Mouse (Mus musculus): Measurements from ENCODE around the gene Tm9sf1. TPM values are rescaled to one million over a fixed set of nuclear protein-coding genes. Genes with fewer than 3 reads are reported as not detected.

The Tm9sf1 gene
- polyA plus RNA-seq, 1 experiment from 2014 or later: 53.8 TPM

DNA sequence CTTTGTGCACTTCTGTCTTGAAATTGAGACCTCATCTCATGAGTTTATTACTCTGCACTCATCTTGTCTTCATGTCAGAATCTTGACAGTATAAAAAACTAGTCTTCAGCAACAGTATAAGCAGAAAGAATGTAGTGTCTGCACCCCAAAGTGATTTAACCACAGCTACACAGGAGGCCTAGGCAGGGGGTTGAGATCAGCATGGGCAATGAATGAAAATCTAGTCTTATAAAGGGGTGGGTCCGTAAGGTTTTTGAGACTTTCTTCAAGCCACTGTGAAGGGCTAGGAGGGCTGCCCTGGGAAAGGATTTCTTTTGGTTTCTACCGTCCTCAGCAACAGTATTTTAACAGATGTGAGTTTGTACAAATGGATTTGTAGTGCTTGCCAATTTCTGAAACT lies 17.0 kb upstream of the Tm9sf1 start:
- H3K4me3 ChIP-seq (replicated peaks; ENCODE audit: low read depth, low read length): peak overlapping the region; percentile 64
- H3K4me2 ChIP-seq (ENCODE audit: low read length): peak overlapping the region; percentile 57
- H3K9ac ChIP-seq (replicated peaks; ENCODE audit: low read length): no peak overlapping the region
- H3K27me3 ChIP-seq (ENCODE audit: control insufficient read depth, insufficient read depth, low read length): no peaks in the 10 kb centered on the region
- DNase-seq (no peak), ATAC-seq (ENCODE audit: low FRiP score, low TSS enrichment) (peak; percentile 6; the same call in 1 of the 2 replicates)
- no peaks in the 10 kb centered on the region for H3K9me3 ChIP-seq (ENCODE audit: control insufficient read depth, low read length)
- H3K4me1 ChIP-seq (ENCODE audit: control insufficient read depth, insufficient read depth, low read length): peaks cover 7% of the 10 kb centered on the region; the same call in 1 of the 2 replicates
- H3K27ac ChIP-seq (replicated peaks; ENCODE audit: low read depth, low read length): no peak overlapping the region
- 45% methylated on average over 2 of the region's 2 CpGs for WGBS
- peaks cover 39% of the 10 kb centered on the region for H3K36me3 ChIP-seq (ENCODE audit: control insufficient read depth, insufficient read depth, low read length)

DNA sequence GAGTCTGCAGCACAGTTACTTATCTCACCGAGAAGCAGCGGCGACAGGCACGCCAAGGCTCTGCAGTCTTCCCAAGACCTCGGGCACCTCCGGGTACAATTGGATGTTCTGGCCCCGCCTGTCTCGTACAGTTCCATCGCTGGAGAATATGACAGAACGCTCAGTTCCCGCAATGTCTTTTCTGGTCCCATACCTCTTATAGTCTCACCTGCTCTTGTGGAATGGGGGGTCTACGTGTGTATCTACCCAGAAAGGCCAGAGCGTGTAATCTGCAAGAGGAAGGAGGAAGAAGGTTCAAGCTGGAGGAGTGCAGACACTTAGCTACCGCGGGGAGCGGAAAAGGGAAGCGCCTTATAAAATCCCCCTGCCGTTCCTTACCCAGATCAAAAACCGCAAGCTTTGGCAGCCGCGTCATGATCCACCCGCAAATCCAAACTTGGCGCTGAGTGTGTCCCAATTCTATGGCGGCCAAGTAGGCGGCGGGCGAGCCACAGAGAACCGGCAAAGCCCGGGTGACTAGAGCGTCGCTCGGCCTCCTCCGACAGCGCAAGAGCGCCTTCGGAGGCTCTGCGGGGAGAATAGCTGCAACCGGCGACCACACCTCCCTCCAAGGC lies 16.5 kb upstream of the Tm9sf1 start, which contains the start of gene Mdp1:
Gene Mdp1 (minus strand): TSS at position 549 of the 614 bp plus-strand sequence.
- Histone ChIP-seq H3K9me3 (ENCODE audit: control insufficient read depth, low read length) (no peaks in the 10 kb centered on the region), H3K4me3 (replicated peaks; ENCODE audit: low read depth, low read length) (peak within 1 kb of the TSS; percentile 64), H3K27me3 (ENCODE audit: control insufficient read depth, insufficient read depth, low read length) (no peaks in the 10 kb centered on the region), H3K4me2 (ENCODE audit: low read length) (peak within 1 kb of the TSS; percentile 57), H3K36me3 (ENCODE audit: control insufficient read depth, insufficient read depth, low read length) (peaks cover 37% of the 10 kb centered on the region), H3K27ac (replicated peaks; ENCODE audit: low read depth, low read length) (peak within 1 kb of the TSS; percentile 78), H3K4me1 (ENCODE audit: control insufficient read depth, insufficient read depth, low read length) (peaks cover 7% of the 10 kb centered on the region; the same call in 1 of the 2 replicates), H3K9ac (replicated peaks; ENCODE audit: low read length) (peak within 1 kb of the TSS; percentile 63)
- DNase-seq: peak; percentile 94
- ATAC-seq (ENCODE audit: low FRiP score, low TSS enrichment): peak; percentile 92
- under 1% methylated on average over 39 of the region's 39 CpGs for WGBS

DNA sequence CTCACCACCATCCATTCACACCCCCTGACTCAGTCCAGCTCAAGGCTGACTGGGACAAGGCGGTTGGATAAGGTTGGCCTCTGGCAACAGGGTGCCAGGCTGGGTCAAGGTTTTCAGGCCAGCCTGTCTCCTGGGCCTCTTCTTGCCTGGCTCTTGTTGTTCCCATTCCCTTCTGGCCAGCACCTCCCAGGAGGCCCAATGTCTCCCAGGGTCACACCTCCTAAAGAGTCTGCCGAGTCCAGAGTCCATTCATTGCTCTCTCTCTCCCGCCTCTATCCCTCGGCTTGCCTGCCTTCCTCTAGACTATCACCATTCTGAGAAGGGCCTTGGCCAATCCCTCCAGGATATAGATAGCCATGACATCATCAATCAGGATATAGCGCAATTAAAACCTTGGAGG lies 14.4 kb upstream of the Tm9sf1 start:
- ATAC-seq (ENCODE audit: low FRiP score, low TSS enrichment) (no peak), DNase-seq (no peak)
- no peak overlapping the region for H3K4me3 ChIP-seq (replicated peaks; ENCODE audit: low read depth, low read length)
- WGBS: 95% methylated on average over 5 of the region's 5 CpGs
- H3K9ac ChIP-seq (replicated peaks; ENCODE audit: low read length): no peak overlapping the region
- H3K4me2 ChIP-seq (ENCODE audit: low read length): no peak overlapping the region
- no peaks in the 10 kb centered on the region for H3K9me3 ChIP-seq (ENCODE audit: control insufficient read depth, low read length)
- peaks cover 30% of the 10 kb centered on the region for H3K36me3 ChIP-seq (ENCODE audit: control insufficient read depth, insufficient read depth, low read length)
- H3K27me3 ChIP-seq (ENCODE audit: control insufficient read depth, insufficient read depth, low read length): no peaks in the 10 kb centered on the region
- no peak overlapping the region for H3K27ac ChIP-seq (replicated peaks; ENCODE audit: low read depth, low read length)
- peaks cover 7% of the 10 kb centered on the region; the same call in 1 of the 2 replicates for H3K4me1 ChIP-seq (ENCODE audit: control insufficient read depth, insufficient read depth, low read length)

DNA sequence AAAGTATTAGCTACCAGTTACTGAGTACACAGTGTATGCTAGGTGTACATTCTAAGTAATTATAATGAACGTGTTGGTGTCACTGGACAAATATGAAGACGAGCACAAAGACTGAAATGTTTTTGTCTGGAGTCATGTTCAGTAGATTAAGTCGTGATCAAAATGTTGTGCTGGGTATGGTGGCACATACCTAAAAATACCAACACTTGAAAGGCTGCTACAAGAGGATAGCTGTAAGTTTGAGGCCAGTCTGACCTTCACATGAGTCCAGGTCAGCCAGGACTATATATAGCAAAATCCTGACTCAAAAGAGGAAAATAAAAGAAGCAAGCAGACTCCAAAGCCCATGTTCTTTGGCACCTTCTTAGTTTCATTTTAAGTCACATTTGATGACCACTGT lies 13.3 kb upstream of the Tm9sf1 start:
- DNase-seq (no peak), ATAC-seq (ENCODE audit: low FRiP score, low TSS enrichment) (no peak)
- Histone ChIP-seq H3K9ac (replicated peaks; ENCODE audit: low read length) (no peak overlapping the region), H3K4me2 (ENCODE audit: low read length) (no peak overlapping the region), H3K27ac (replicated peaks; ENCODE audit: low read depth, low read length) (no peak overlapping the region), H3K9me3 (ENCODE audit: control insufficient read depth, low read length) (no peaks in the 10 kb centered on the region), H3K27me3 (ENCODE audit: control insufficient read depth, insufficient read depth, low read length) (no peaks in the 10 kb centered on the region), H3K4me3 (replicated peaks; ENCODE audit: low read depth, low read length) (no peak overlapping the region), H3K36me3 (ENCODE audit: control insufficient read depth, insufficient read depth, low read length) (peaks cover 24% of the 10 kb centered on the region), H3K4me1 (ENCODE audit: control insufficient read depth, insufficient read depth, low read length) (peaks cover 7% of the 10 kb centered on the region; the same call in 1 of the 2 replicates)
- WGBS: 93% methylated on average over 3 of the region's 3 CpGs

DNA sequence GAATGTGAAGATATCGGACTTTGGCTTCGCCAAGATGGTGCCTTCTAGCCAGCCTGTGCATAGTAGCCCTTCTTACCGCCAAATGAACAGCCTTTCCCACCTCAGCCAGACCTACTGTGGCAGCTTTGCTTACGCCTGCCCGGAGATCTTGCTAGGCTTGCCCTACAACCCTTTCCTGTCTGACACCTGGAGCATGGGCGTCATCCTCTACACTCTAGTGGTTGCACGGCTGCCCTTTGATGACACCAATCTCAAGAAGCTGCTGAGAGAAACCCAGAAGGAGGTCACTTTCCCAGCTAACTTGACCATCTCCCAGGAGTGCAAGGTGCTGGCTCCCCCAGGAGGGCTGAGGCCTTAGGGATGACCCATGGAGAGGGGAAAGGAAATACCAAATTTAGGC lies 7.9 kb upstream of the Tm9sf1 start:
- Histone ChIP-seq H3K4me1 (ENCODE audit: control insufficient read depth, insufficient read depth, low read length) (no peaks in the 10 kb centered on the region), H3K4me3 (replicated peaks; ENCODE audit: low read depth, low read length) (no peak overlapping the region), H3K9me3 (ENCODE audit: control insufficient read depth, low read length) (no peaks in the 10 kb centered on the region), H3K36me3 (ENCODE audit: control insufficient read depth, insufficient read depth, low read length) (no peaks in the 10 kb centered on the region), H3K9ac (replicated peaks; ENCODE audit: low read length) (no peak overlapping the region), H3K4me2 (ENCODE audit: low read length) (no peak overlapping the region), H3K27me3 (ENCODE audit: control insufficient read depth, insufficient read depth, low read length) (no peaks in the 10 kb centered on the region), H3K27ac (replicated peaks; ENCODE audit: low read depth, low read length) (no peak overlapping the region)
- no peak for DNase-seq
- no peak for ATAC-seq (ENCODE audit: low FRiP score, low TSS enrichment)
- 94% methylated on average over 7 of the region's 7 CpGs for WGBS

DNA sequence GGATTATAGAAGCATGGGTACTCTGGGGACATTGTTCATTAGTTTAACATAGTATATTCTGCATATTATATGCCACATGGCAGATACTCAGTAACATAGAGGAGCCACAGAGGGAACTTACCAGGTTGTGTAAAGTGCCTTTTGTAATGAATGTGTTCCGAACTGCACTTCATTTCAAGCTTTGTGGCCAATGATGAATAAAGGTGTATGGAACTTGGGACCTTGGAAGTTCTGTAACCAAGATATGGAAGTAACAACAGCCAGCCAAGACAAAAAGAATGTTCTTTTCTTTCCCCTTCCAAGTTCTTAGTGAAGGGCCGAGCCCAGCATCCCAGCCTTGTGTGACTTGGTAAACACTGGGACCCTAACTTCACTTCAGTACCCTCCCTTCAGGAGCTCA lies 6.3 kb upstream of the Tm9sf1 start, which contains the start of gene Tssk4:
Gene Tssk4 (plus strand): TSS at position 301 of the 400 bp plus-strand sequence.
- ATAC-seq (ENCODE audit: low FRiP score, low TSS enrichment) (no peak), DNase-seq (no peak)
- H3K27ac ChIP-seq (replicated peaks; ENCODE audit: low read depth, low read length): no peak within 1 kb of the TSS
- H3K4me1 ChIP-seq (ENCODE audit: control insufficient read depth, insufficient read depth, low read length): no peaks in the 10 kb centered on the region
- WGBS: 93% methylated on average over 2 of the region's 2 CpGs
- H3K9ac ChIP-seq (replicated peaks; ENCODE audit: low read length): no peak within 1 kb of the TSS
- H3K4me3 ChIP-seq (replicated peaks; ENCODE audit: low read depth, low read length): no peak within 1 kb of the TSS
- H3K9me3 ChIP-seq (ENCODE audit: control insufficient read depth, low read length): no peaks in the 10 kb centered on the region
- 0 out of 2 replicates have a peak, but pooled peaks cover 3% of the 10 kb centered on the region for H3K36me3 ChIP-seq (ENCODE audit: control insufficient read depth, insufficient read depth, low read length)
- no peak within 1 kb of the TSS for H3K4me2 ChIP-seq (ENCODE audit: low read length)
- H3K27me3 ChIP-seq (ENCODE audit: control insufficient read depth, insufficient read depth, low read length): no peaks in the 10 kb centered on the region

DNA sequence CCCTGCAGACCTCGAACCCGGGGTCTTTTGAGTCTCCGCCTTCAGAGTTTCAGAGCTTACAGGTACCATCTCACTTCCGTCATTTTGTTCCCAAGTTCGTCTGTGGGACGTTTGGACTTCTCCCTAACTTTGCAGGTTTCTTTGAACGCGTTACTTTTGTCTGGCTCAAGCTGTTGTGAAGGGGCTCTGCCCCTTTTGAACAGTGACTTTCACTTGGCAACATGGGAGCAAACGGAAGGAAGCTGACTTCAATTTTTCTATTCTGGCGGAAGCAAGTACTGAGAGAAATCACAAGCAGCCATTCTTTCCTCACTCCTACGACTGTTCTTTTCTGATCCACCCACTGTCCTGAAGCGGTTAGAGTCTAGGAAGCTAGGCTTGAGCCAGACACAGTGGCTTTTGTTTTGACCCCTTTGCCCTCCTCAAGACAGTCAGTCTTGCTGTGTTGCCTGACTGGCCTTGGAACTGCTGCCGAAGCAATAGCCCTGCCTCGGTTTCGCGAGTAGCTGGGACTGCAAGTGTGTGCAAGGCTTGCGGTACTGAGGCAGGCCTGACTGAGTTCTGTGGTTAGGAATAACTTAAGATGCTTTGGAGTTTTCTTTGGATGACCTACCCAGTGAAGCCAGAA lies 769 bp upstream of the Tm9sf1 start:
- Histone ChIP-seq H3K9ac (replicated peaks; ENCODE audit: low read length) (peak overlapping the region; percentile 94; the same call in 1 of the 2 replicates), H3K4me3 (replicated peaks; ENCODE audit: low read depth, low read length) (peak overlapping the region; percentile 98), H3K27ac (replicated peaks; ENCODE audit: low read depth, low read length) (no peak overlapping the region), H3K4me1 (ENCODE audit: control insufficient read depth, insufficient read depth, low read length) (peaks cover 11% of the 10 kb centered on the region), H3K36me3 (ENCODE audit: control insufficient read depth, insufficient read depth, low read length) (peaks cover 24% of the 10 kb centered on the region), H3K27me3 (ENCODE audit: control insufficient read depth, insufficient read depth, low read length) (no peaks in the 10 kb centered on the region), H3K9me3 (ENCODE audit: control insufficient read depth, low read length) (no peaks in the 10 kb centered on the region), H3K4me2 (ENCODE audit: low read length) (peak overlapping the region; percentile 86)
- 30% methylated on average over 17 of the region's 17 CpGs for WGBS
- no peak for DNase-seq
- no peak for ATAC-seq (ENCODE audit: low FRiP score, low TSS enrichment)

DNA sequence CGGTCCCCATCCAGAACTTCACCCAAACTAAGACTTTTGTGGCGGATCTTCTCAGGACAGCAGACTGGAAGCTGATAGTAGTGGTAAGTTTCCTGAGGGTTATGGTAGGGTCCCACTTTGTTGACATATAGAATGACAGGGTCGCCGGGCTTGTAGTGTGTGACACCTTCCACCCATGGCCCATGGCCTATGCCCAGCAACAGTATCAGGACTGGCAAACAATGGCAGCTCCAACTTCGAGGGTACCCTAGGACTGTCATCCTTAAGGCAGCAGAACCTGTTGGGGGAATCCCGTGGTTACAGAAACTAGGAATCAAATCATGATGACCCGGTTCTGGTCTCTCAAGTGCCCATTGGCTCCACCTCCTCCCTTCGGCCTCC lies 937 bp downstream of the Tm9sf1 start:
- Histone ChIP-seq H3K36me3 (ENCODE audit: control insufficient read depth, insufficient read depth, low read length) (peaks cover 37% of the 10 kb centered on the region), H3K27ac (replicated peaks; ENCODE audit: low read depth, low read length) (peak overlapping the region; percentile 97), H3K27me3 (ENCODE audit: control insufficient read depth, insufficient read depth, low read length) (no peaks in the 10 kb centered on the region), H3K4me2 (ENCODE audit: low read length) (peak overlapping the region; percentile 86), H3K4me3 (replicated peaks; ENCODE audit: low read depth, low read length) (peak overlapping the region; percentile 98), H3K4me1 (ENCODE audit: control insufficient read depth, insufficient read depth, low read length) (peaks cover 11% of the 10 kb centered on the region), H3K9ac (replicated peaks; ENCODE audit: low read length) (peak overlapping the region; percentile 94), H3K9me3 (ENCODE audit: control insufficient read depth, low read length) (no peaks in the 10 kb centered on the region)
- peak; percentile 38; the same call in 1 of the 2 replicates for ATAC-seq (ENCODE audit: low FRiP score, low TSS enrichment)
- WGBS: 26% methylated on average over 8 of the region's 8 CpGs
- no peak for DNase-seq

DNA sequence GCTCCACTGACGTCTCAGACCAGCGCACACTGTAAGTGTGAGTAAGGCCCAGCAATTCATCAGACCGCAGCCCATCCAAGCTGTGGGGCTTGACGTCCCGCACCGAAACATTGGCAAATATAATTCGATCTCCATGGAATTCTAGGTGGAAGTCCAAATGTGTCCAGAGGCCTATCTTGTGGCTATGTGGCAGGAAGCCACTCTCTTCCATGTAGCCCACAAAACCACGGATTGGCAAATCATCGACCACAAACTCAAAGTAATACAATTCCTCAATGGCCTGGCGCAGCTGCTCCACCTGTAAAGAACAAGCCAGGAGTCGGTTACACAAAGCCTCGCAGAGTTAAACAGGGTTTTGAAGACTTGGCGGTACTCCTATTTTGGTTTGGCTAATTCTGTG lies 2.3 kb downstream of the Tm9sf1 start:
- Histone ChIP-seq H3K9me3 (ENCODE audit: control insufficient read depth, low read length) (no peaks in the 10 kb centered on the region), H3K4me3 (replicated peaks; ENCODE audit: low read depth, low read length) (no peak overlapping the region), H3K36me3 (ENCODE audit: control insufficient read depth, insufficient read depth, low read length) (peaks cover 48% of the 10 kb centered on the region), H3K27me3 (ENCODE audit: control insufficient read depth, insufficient read depth, low read length) (no peaks in the 10 kb centered on the region), H3K9ac (replicated peaks; ENCODE audit: low read length) (no peak overlapping the region), H3K27ac (replicated peaks; ENCODE audit: low read depth, low read length) (no peak overlapping the region), H3K4me2 (ENCODE audit: low read length) (no peak overlapping the region), H3K4me1 (ENCODE audit: control insufficient read depth, insufficient read depth, low read length) (peaks cover 11% of the 10 kb centered on the region)
- DNase-seq (no peak), ATAC-seq (ENCODE audit: low FRiP score, low TSS enrichment) (no peak)
- 97% methylated on average over 13 of the region's 13 CpGs for WGBS

All from midbrain, embryonic 14.5 days (tissue).